Mouse (Mus musculus): ENCODE data around the gene Coq10b.

DNA sequence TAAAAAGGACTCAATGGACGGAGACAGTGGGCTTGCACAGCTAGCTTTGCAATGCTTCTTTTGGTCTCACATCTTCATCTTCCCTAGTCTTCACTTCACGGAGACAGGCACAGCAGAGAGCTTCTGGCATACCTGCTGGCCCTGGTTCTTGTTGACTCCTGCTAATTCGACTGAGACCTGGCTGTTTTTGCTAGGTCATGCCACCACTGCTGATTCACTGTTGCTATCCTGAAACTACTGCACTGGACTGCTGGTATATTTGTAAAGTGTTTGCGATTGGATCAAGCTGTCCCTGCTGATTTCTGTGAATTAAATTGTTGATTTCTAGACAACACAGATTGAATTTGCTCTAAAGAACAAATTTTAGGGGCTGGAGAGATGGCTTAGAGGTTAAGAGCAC, 10.9 kb upstream of the Coq10b start:
- TF ChIP-seq CTCF (IDR thresholded peaks at IDR 0.05; ENCODE audit: control insufficient read depth, insufficient read depth, insufficient read length) (no peak), CEBPB (IDR thresholded peaks at IDR 0.05; ENCODE audit: low read depth) (no peak), USF1 (IDR thresholded peaks at IDR 0.05; ENCODE audit: low read depth) (no peak), MAX (IDR thresholded peaks at IDR 0.05) (no peak), MYOG (IDR thresholded peaks at IDR 0.05; ENCODE audit: control insufficient read depth, extremely low read depth, insufficient read length) (no peak), MYOD1 (IDR thresholded peaks at IDR 0.05; ENCODE audit: control insufficient read depth, insufficient read length, low read depth) (no peak)

Data from C2C12 (cell line).